Mouse (Mus musculus) ZHBTc4 (cell line): Measurements from ENCODE around the gene Pbx1.

ENCODE experiments used
- DNase-seq: peaks from one replicate; pipeline ENCODE4 v3.0.0-alpha.2; 2011; ENCODE audit warnings: low read depth, low spot score

Gene Pbx1

DNA sequence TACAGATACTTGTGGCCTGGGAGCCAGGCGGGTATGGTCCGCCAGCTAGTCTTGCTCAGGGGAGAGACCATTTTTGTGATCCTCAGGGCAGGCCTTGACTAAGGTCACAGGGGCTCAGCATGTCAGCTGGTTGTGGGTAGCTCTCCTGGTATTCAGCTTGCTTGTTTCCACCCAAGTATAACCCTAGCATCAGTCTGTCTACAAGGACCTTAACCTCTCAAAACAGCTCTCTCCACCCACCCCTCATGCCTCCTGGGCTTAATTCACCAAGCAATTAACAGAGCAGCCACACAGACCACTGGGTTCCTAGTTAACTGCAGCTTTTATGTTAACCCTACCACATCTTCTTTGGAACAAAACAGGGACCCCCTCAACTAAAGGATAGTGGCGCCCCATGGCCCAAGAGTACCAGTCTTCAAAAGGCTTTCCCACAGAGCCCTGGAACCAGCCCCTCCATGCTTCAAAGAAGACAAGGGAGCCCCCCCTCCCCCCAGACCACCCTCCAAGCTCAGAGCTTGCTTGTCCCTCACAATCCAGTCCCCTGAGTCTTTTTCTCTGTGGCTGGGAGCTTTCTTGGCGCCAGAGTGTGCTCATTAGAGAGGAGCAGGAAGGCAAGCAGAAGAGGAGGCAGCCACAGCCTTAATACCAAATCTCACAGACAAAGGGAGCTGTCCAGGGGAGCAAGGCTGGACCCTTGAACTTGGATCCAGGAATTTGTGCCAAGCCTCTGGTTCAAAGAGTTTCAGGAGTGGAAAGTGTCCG, 48.1 kb downstream of the Pbx1 start:
- DNase-seq, result no peak

DNA sequence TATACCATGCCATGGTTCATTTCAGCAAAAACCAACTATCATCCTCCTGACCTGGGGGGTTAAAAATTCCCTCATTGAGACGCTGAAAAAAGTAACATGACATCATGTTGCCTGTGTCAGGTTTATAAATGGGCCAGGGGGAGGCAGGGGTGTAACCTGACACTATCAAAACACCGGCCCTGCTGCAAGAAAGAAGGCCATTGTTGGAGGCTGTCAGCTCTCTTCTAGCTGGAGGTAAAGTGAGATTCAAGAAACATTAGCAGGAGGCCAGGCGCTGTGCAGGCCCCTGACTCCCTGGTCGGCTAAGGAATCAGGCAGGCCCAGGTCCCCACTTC, 49.3 kb downstream of the Pbx1 start:
- peak; percentile 72 for DNase-seq

DNA sequence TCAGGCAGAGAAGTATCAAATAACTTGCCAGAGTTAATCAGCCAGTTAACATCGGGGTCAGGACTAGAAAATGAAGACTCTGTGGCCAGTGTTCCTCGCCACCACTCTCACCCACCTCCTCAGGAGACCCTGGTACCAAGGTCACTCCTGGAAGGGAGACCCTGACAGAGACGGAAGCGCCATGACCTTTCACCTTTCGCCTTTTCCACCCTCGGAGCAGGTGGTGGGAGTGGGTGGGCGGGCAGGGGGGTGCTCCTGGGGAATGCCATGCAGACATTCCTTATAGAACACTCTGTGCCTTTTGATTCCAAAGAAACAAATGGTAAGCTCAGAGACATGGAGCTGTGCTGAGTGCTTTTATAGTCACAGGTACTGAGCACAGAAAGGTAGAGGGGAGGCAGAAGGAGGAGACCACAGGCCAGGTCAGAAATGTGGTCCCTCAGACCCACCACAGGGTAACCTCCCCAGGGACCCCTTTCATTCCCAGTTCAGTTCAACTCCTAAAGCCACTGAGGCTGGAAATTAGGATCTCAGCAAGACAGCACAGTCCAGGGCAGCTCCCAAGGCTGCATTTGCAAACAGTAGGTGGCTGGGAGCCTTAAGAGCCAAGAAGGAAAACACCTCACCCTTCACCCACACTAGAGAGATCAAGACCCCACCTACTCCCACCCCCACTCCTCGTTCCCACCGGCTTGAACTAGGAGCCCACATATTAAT, 49.8 kb downstream of the Pbx1 start:
- peak; percentile 46 for DNase-seq

DNA sequence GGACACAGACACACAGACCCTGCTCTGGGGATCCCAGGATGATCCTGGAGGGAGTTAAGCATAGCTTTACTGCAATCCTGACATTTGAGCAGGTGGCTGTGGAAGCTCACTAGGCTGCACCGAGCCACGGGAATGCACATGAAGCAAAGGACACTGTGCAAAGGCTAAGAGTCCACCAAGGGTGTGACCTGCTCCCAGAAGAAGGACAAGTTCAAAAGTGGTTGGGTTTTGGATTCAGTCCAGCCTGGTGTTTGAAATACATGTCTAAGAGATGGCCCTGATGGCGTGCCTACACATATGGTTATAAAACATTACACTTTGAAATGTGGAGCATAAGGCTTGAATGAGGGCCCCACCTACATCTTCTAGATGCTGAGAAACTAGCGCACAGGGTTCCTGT, 50.6 kb downstream of the Pbx1 start:
- DNase-seq, result no peak

- DNase-seq, result no peak
These were observed 51.8 kb downstream of the Pbx1 start for GRCm38 (mm10) chr1:168380241-168380770.

DNA sequence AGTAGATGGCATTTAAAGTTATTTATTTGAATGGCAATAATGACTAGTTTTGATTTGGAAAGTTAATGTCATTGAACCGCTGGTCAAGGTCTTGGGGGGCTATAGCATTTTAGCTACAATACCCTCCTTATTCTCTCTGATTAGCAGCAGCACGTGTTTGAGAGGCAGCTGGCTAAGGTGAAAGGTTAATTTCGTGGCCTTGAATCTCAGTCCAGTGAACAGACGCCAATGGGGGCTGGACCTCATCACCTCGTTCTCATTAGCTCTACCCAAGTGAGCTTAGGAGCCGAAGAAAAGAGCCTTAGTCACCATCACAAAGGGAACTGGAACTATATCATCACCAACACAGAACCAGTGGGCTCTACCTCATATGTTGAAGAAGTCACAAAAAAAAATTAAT, 54.4 kb downstream of the Pbx1 start:
- no peak for DNase-seq

- DNase-seq, result peak; percentile 48
These were observed 55.7 kb downstream of the Pbx1 start for GRCm38 (mm10) chr1:168376330-168376729.

DNA sequence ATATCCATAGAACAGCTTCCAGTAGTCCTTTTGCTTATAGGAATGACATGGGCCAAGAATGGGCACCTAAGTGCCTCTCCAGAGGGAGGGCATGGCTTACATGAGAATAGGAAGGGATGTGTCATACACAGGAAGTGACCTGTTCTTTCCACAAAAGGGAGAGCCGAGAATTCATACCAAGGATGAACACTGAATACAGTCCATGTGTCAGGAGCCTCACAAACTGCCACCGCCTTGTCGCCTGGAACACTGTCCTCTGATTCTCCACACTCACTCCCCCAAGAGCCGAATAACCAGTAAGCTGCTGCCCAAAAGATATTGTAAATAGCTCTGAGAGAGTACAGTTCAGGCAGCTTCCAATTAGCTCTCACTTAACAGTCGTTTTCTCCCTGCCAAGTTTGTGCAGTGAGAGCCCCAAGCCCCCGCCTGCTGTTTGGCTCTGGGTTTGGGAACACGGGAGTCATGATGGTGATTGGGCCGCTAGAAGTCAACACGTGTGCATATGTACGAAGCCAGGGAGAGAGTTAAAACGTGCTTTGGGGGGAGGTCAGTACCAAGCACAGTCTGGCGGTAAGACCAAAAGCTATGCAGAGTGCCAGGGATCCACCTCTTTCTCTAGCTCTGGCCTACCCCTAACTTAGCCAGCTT, 57.0 kb downstream of the Pbx1 start:
- DNase-seq, result no peak

GRCm38 (mm10) chr1:168372089-168372488, 60.0 kb downstream of the Pbx1 start:
- DNase-seq, result no peak

DNA sequence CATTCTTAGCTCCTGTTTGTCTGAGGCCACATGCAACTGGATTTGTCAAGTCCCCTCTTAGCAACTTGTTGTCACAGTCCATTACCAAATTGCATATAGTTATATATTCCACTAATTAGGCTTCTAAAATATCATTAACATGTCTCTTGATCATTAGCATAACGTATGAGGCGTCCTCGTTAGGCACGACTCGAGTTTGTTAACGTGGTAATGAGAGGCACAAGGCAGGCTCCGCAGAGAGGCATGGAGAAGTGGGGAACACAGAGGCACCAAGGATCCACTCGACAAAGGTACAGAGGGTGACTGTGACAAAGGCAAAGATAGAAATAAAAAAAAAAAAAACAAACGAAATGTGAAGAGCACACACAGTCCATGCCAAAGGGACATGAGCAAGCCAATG, 61.1 kb downstream of the Pbx1 start:
- DNase-seq, result no peak

DNA sequence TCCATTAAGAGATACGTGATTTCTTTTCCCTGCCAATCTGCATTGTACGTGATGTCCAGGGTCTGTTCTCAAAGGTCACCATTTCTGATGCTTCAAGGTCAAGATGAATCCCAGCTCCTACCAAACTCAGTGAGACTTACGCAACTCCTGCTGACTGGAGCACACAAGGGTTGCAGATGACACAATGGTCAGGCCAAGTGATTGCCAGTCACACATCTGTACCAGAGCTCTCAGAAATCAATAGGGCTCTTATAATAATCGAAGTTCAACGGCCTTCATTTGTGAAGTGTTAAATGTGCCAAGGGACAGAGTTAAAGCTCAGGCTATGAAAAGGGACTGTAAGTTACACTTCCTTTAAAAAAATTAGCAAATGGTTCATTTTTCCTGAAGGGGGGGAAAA, 65.8 kb downstream of the Pbx1 start:
- no peak for DNase-seq

GRCm38 (mm10) chr1:168364325-168364724, 67.7 kb downstream of the Pbx1 start:
- DNase-seq, result peak; percentile 34

DNA sequence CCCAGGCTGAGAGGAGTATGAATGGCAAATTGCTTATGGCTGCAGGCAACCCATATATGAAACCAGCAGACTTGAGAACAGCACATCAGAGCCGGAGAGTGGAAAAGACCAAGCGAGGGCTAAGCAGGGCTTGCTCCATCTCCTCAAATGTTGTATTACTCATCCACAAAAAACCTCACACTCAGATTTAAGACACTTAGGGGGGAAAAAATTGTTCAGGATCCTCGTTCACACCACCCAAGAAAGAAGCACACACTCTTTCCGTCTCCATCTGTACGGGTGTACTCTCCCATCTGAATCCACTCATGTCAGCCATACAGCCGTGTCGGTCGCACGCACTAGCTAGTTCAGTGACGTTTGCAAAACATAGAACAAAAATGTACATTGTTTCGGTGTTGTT, 69.0 kb downstream of the Pbx1 start:
- no peak for DNase-seq

GRCm38 (mm10) chr1:168362464-168362863, 69.6 kb downstream of the Pbx1 start:
- no peak for DNase-seq

DNA sequence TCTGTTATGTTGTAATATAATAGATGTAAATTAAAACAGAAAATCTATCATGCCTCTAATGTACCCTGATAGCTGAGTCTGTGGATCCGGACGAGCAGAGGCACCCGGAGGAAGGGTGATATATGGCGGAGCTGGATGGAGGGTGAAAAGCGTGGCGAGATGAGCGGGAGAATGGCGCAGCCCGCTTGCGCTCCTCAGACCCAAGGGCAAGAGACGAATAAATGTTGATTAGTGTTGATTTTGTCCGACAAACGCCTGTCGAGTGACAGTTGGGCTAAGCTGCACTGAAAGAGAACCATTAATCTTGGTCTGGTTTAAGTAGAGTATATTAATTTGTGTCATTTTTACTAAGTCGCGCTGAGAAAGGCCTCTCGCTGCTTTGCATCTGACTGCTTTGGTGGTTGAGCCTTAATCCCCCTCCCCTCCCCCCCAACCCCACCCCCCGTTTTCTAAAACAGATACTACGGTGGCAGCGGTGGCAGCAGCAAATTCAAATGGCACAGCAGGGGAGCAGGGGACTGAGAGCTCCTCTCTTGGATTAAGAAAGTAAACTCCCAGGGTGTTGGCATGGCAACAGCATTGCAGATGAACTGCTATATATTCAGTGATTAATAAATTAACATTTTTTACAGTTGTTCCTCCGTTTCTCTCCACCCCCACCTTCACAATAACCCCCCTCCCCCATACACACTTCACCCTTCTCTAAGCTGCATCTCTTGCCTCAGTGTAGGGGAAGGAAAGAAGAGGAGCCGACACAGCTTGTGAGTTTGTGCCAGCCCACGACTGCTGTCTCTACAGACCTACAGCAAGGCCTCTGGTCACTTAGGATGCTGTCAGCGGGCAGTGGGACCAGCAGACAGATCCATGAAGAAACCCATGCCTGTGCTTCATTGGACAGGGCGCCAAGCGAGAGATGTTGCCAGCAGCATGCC, 74.1 kb downstream of the Pbx1 start:
- DNase-seq, result peak; percentile 80

- peak; percentile 69 for DNase-seq
These were observed 75.1 kb downstream of the Pbx1 start for GRCm38 (mm10) chr1:168356970-168357441.

- DNase-seq, result no peak
These were observed 76.0 kb downstream of the Pbx1 start for GRCm38 (mm10) chr1:168355985-168356556.

DNA sequence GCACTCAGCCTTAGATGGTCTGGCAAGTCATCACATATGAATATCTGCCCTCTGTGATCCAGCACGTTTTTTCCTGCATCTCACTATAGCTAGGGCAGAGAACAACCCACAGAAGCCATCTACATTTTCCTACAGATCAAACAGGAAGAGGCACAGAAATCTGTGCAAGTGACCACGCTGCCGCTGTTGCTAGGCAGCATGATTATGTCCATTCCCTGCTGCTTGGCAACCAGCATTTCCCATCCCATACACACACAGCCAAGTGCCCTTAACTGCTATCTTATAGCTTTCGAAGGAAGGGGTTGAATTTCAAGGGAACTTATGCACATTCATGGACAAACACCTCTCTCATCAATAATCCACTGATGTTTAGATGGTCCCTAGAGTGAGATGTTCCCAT, 77.1 kb downstream of the Pbx1 start:
- DNase-seq, result peak; percentile 29

- DNase-seq, result no peak
These were observed 83.9 kb downstream of the Pbx1 start for GRCm38 (mm10) chr1:168348036-168348784.

GRCm38 (mm10) chr1:168344918-168345317, 87.2 kb downstream of the Pbx1 start:
- DNase-seq, result no peak
